In genomic region chr1:171361106-171362103, GRCm38 (mm10) we compare ENCODE assay signal across 8 mouse cellular contexts. TPM values are rescaled to one million over a fixed set of nuclear protein-coding genes. Genes with fewer than 3 reads are reported as not detected.
A peak's percentile ranks its signal among the peaks of the same experiment; 100 is the strongest.
DNase-seq lines count a peak whose midpoint lies in the region; ATAC-seq lines count a peak whose summit lies in the region.

No protein-coding gene starts in this region.

- peak; percentile 76 for ATAC-seq in megakaryocyte, adult 5-6 weeks (ENCODE audit: poor library complexity, severe bottlenecking)

- peak; percentile 74 to 91 for DNase-seq in adrenal gland, adult (ENCODE audit: inconsistent age in 2 of 2, low spot score in 1 of 2)
- no peak for DNase-seq in adrenal gland, postnatal 4 days (ENCODE audit: low spot score in 2 of 2)
- peak; percentile 89 for DNase-seq in cerebellum, adult 9-10 months
- peak; percentile 75 for DNase-seq in forelimb bud, embryonic 11.5 days (ENCODE audit: low read depth, low spot score)
- peak; percentile 71 for DNase-seq in hindlimb bud, embryonic 11.5 days (ENCODE audit: extremely low spot score, low read depth, low spot score)
- peak; percentile 51 to 77 for DNase-seq in left cerebral cortex, adult 9 months (ENCODE audit: low spot score in 2 of 2)
- DNase-seq in right cerebral cortex, postnatal 25 days: peak; percentile 59

RNA-seq across cellular contexts. Expression of gene Klhdc9, which starts 0.8 kb away (rescaled TPM):
- 1 to 10 TPM; 6.2 to 6.8 TPM for total RNA-seq in adrenal gland, postnatal 4 days (2021)
- 0.09 TPM in 1 of 2 replicates, not detected in the other for total RNA-seq in megakaryocyte, adult 5-6 weeks (2015)
- 0.16 and 0.59 TPM in 2 replicates for total RNA-seq in megakaryocyte, adult 5-6 weeks (2017)

RNA-seq across cellular contexts. Expression of gene Nectin4, which starts 8.5 kb away (rescaled TPM):
- total RNA-seq in adrenal gland, postnatal 4 days (2021): under 1 TPM; 0.34 to 0.59 TPM
- total RNA-seq in megakaryocyte, adult 5-6 weeks (2015): 0.66 and 1.2 TPM in 2 replicates
- total RNA-seq in megakaryocyte, adult 5-6 weeks (2017): 1.3 and 2.1 TPM in 2 replicates

RNA-seq across cellular contexts. Expression of gene Pfdn2, which starts 15.9 kb away (rescaled TPM):
- total RNA-seq in adrenal gland, postnatal 4 days (2021): 100 to 1,000 TPM; 120 to 125 TPM
- total RNA-seq in megakaryocyte, adult 5-6 weeks (2015): 26.1 and 38.4 TPM in 2 replicates
- total RNA-seq in megakaryocyte, adult 5-6 weeks (2017): 16.0 and 27.3 TPM in 2 replicates

RNA-seq across cellular contexts. Expression of gene Nit1, which starts 16.0 kb away (rescaled TPM):
- total RNA-seq in adrenal gland, postnatal 4 days (2021): 10 to 100 TPM; 62.0 to 68.3 TPM
- 6.5 and 9.7 TPM in 2 replicates for total RNA-seq in megakaryocyte, adult 5-6 weeks (2015)
- 37.1 and 39.2 TPM in 2 replicates for total RNA-seq in megakaryocyte, adult 5-6 weeks (2017)

RNA-seq across cellular contexts. Expression of gene Arhgap30, which starts 27.3 kb away (rescaled TPM):
- total RNA-seq in adrenal gland, postnatal 4 days (2021): 1 to 10 TPM; 3.2 to 4.7 TPM
- total RNA-seq in megakaryocyte, adult 5-6 weeks (2015): 95.6 and 105 TPM in 2 replicates
- 231 and 235 TPM in 2 replicates for total RNA-seq in megakaryocyte, adult 5-6 weeks (2017)

Comparison
In these comparisons a context has a peak if more than half of its experiments do, and no peak if none do; other contexts are left out.
1. DNase-seq: peak in adrenal gland, adult (2 of 2), cerebellum, adult 9-10 months (single experiment), forelimb bud, embryonic 11.5 days (single experiment), hindlimb bud, embryonic 11.5 days (single experiment), left cerebral cortex, adult 9 months (2 of 2) and right cerebral cortex, postnatal 25 days (single experiment); none in adrenal gland, postnatal 4 days (0 of 2).
2. RNA of gene Klhdc9, which starts 0.8 kb away (total RNA-seq): 6.2 to 6.8 TPM in adrenal gland, postnatal 4 days; 0.09 to 0.59 TPM in megakaryocyte, adult 5-6 weeks; every median in the first group is over 4 times any median in the second.